Mouse (Mus musculus) liver (tissue): ENCODE results near the gene Dock9.
A peak's percentile ranks its signal among the peaks of the same experiment; 100 is the strongest.
"Not testable (repeated sequence)": the region's sequence is repeated elsewhere in the genome, so short reads cannot be mapped to it uniquely, and the experiment has no call there.

Experiments
- DNase-seq: peaks from one replicate; pipeline ENCODE4 v3.0.0-alpha.2; 2020; ENCODE audit warnings: mixed read lengths

Dock9 gene

DNA sequence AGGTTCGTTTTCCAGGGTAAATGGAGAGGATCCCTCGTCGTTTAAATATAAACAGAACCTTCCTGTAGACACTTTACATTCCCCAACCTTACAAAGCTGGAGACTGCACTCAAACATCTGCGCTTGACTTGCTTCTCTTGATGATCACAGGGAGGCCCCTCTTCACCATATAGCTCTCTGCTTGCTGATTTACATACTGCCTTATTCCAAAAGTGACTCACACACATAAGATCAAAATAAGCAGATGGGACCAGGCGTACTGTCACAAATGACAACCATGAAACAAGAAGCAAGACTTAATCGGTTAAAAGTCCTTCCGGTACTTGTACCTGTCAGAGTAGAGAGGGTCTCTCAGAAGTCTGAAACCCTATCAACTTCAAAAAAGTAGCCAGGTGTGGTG lies 63.4 kb downstream of the Dock9 start:
- no peak for DNase-seq

DNA sequence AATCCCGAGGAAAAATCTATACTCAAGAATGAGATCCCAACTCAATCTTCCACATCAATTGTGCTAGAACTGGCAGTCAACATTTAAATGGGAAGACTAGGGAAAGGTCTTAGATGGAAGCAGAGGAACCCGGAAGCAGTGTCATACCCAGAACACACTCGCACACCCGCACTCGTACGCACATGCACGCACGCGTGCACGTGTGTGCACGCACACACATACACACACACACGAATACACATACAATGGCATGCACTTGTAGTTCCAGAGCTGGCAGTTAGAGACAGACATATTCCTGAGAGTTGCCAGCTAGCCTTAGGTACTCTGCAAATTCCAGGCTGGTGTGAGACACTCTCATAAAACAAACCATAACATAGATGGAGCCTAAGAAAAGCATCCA lies 63.9 kb downstream of the Dock9 start:
- no peak for DNase-seq

DNA sequence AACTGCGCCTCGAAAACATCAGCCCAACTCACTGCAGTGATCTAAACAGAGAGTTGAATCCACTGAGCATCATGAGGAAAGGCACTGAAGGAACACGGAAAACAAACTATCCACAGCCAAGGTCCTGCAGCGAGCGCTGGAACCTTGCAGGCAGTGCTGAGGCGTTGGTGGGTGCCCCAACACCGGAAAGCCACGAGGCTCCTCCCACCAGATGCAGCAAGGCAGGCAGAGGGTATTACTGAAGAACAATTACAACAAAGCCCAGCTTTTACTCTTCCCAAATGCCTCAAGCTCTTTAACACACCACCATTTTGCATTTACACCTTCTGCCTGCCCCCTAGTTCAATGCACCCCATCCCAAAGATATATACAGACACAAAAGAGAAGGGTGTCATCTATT lies 65.4 kb downstream of the Dock9 start:
- DNase-seq = peak; percentile 24

DNA sequence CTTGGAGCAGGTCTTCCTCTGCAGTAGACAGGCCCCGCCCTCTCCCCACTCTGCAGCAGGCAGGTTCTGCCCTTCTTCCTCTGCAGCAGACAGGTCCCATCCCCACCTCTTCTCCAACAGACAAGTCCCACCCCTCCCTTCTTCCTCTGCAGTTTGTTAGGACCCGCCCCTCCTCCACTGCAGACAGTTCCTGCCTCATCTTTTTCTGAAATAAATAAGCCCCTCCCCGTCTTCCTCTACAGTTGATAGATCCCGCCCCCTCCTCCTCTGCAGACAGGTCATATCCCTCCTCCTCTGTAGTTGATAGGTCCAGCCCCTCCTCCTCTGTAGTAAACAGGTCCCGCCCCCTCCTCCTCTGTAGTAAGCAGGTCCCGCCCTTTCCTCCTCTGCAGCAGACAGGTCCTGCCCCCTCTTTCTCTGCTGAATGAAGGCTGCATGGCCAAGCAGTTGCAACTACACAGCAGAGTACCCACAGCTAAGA lies 65.9 kb downstream of the Dock9 start:
- DNase-seq = peak; percentile 80

DNA sequence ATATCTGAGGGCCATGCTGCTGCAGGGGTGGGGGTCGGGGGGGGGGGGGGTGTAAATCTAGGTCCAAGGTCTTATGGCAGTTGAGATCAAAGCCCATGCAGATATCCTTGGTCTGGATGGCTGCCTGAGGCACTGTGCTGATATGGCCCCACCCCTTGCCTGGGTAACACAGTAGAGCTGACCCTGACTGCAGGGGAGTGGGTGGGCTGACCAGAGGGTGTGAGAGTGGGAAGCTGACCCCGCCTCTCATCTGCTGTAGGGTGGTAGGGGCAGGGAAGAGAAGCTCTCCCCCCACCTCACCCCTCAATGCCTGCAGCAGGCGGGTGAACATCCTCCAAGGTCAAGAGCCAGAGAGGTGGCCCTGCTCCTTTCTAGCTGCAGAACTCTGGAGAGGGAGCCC lies 66.7 kb downstream of the Dock9 start:
- no peak for DNase-seq

DNA sequence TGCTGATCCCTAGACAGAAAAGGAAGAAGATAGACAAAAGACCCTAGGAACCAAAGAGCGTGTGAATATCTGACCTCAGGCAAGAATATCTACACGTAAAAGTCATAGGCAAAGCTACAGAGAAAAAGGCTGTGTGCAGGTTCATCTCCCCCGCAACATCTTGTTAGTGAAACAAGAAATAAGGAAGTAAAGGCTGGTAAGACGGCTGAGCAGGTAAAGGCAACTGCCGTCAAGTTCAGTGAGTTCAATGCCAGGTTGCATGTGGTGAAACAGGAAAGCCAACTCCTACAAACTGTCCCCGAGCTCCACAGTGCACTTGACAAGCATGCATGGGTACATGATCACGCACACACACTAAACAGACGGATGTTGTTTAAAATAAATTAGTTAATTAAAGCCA lies 69.6 kb downstream of the Dock9 start:
- no peak for DNase-seq

DNA sequence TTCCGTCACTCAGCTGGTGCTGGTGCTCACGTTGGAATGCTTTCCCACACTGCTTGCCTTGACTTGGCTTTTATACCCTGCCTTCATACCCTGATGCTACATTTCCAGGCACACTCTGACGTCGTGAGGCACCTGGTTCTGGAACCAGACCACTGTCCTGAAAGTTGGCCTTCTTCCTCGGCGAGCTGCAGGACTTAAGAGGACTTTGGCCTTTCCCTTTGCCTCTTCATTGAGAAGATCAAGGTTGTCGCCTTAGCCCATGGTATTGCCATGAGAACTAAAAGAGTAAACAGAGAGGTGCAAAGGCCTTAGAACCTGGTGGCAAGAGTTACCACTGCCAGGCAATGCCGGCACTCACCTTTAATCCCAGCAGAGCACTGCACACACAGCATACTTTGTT lies 73.1 kb downstream of the Dock9 start:
- DNase-seq = no peak

DNA sequence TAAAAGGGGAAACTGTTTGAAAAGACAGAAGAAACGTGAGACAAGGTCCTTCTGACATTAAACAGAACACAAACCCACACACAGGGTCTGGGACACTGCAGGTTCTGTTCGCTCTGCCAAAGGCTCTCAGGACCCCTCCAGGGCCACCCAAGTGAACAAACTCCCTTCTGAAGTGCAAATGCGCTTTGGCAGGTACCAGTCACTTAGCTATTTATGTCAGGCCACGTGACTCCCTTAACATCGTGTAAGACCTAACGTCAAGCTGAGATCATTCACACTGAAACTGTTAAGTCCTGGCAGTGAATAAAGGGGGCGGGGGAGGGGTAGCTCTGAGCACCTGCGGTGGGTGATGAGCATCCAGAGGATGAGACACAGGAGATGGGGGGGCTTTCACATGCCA lies 74.9 kb downstream of the Dock9 start:
- no peak for DNase-seq

DNA sequence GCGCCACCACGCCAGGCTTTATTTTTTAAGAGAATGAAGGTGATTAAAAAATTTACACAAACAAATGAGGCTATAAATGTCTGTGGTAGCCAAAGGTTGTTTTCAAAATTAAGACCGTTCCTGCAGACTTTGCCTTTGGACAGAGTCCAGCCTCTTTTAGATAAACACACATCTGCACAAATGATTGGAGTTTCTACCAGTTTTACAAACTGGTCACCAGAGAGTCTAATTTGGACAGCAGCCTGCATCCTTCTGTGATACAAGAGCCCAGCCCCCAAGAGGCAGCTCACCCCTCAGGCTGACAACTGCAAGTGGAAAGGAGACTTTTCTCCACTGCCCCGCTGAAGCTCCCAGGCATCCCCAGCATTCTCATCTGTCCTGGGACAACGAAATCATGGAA lies 76.2 kb downstream of the Dock9 start:
- DNase-seq = no peak

DNA sequence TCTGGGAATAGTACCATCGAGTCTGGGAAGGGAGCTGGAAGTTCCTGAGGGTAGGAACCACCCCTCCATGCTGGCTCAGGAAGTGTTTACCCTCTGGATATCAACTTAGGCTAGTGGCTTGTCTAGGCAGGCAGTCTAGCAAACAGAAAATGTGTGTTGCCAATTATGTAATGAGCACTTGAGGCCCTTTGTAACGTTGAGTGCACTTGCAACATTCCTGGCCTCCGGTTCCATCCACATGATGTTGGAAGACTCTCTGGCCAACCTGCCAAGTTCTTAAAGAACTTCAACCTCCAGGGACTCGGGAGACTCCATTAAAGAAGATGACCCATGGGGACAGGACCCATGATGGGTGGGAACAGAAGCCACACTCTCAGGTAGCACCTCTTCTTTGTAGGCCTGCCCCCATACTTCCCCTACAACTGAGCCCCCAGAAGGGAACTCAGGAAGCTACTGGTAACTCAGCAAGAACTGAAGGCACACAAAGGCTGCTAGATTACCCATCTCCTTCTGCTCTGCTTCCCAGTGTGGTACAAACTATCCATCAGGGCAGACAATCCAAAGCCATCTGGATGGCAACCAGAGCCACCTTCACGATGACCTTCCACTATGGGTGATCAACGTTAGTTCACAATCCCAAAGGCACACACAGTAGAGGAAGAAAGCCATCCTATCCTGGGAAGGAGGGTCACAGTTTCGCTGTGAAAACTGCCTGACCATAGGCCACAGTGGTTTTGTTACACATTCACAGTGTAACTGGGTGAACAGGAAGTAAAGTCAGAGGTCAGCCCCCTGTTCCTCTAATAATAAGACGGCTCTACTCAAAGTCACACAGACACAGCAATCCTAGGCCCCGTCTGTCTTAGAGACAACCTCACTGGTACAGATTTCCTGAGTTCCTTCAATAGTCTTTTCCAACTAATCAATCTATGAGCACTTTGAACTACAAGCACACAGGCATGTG lies 77.7 kb downstream of the Dock9 start:
- no peak for DNase-seq

DNA sequence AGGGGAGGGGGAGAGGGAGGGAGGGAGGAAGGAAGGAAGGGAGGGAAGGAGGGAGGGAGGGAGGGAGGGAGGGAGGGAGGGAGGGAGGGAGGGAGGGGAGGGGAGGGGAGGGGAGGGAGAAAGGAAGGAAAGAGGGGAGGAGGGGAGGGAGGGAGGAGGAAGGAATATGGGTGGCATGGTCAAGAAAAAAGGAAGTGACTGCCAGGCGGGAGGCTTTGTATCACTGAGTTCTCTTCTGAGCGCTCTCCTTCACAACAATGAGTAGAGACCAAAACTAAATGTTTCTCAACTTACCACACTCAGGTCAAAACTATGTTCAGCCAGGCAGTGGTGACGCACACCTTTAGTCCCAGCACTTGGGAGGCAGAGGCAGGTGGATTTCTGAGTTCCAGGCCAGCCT lies 82.8 kb downstream of the Dock9 start:
- not testable (repeated sequence) for DNase-seq

DNA sequence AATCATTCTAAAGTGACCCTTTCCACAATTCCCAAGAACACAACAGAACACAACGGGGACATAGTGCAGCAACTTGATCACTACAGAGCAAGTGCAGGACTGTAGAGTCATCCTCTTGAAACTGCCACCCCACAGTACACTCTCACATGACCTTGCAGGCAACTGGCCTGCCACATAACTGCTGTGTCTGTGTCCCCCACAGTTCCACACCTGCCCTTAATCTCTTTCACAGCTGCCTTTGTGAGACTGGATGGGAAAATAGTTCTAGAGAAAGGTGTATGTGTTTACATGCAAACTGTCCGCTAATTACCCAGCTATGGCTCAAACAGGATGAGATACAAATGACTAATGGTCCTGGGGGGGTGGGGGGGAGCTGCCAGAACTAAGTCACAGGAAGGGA lies 83.4 kb downstream of the Dock9 start:
- DNase-seq = no peak

DNA sequence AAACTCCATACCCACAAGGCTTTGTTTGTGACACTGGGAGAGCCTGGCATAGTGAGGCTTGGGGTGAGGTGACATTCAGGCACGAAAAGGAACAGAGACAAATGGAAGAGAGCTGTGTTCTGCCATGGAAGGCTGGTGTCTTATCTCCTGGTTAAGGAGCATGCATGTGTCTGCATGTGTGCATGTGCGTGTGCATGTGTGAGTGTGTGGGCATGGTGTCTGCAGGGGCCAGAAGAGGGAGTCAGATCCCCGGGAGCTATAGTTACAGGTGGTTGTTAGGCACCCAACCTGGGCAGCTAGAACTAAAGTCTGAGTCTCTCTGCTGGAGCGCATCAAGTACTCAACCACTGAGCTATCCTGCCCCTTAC lies 83.8 kb downstream of the Dock9 start:
- DNase-seq = no peak

DNA sequence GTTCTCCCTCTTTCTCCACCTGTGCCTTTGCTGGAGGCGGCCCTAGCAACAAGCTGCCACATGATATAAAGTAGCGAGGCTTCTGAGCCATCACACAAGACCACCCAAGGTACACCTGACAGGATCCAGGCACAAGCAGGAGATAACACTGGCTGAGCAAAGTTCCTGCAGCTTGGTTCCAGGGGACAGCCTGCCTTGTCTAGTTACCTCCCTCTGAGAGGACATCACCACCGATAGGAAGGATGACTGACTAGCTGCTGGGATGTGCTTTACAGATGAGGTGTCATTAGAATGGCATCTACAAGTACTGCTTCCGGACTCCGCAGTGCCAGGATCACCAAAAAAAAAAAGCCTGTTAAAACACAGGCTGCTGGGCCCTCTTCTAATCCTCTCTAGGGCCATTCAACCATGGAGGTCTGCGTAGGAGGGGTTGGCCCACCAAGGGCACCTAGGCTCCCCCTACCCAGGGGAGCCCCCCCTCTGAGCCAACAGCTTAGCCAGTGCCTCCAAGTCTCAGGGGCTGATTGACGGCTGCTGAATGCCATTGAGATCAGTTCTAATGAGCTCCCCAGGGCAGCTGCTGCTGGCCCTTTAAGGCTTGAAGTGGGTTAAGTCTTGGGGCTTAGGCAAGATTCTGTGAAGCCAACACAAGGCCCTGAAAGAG lies 84.3 kb downstream of the Dock9 start:
- DNase-seq = no peak

DNA sequence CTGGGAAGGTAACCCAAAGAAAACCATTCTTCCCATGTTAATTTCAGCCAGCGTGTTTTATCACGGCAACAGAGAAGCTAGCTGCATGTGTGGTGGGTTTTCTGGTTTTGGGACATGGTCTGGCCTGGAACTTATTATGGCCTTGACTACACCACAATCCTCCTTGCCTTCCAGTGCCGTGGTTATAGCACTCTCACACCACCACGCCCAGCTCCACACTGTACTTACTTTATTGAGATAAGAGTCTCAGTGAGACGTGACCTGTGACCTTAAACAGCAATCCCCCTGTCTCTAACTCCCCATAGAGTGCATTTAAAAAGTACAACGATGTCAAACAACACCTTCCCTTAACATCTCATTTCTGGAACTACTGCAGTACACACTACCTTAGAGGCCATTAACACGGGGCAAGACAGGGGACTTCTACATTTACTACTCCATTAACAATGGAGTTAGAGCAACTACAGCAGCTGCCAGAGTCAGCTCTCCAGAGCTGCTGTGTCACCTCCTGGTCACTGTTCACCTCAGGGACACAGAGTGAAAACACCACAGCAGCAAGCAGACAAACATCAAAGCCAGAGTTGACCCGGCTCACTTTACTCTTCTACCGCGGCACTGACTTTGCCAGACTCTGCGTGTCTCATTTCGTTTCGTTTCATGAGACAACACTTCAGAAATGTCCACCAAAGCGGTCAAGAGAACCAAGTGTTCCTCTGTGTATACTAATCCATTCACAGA lies 86.4 kb downstream of the Dock9 start:
- no peak for DNase-seq

DNA sequence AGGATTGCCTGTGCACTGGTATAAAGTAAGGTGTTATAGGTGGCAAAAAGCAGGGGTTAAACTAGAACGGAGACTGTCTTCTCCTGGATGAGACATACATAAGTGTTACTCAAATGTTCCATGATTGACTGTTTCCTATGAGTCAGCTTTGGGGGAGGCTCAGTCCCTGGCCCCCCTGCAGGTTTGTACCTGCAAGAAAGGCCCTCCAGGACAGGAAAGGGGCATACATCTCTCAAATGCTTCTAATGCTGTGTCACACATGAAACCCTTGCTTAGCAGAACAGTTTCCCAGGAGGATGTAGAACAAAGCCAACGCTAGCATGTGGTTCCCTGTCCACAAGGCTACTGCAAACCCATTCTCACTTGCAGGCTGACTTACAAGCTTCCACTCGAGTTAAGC lies 87.5 kb downstream of the Dock9 start:
- no peak for DNase-seq

DNA sequence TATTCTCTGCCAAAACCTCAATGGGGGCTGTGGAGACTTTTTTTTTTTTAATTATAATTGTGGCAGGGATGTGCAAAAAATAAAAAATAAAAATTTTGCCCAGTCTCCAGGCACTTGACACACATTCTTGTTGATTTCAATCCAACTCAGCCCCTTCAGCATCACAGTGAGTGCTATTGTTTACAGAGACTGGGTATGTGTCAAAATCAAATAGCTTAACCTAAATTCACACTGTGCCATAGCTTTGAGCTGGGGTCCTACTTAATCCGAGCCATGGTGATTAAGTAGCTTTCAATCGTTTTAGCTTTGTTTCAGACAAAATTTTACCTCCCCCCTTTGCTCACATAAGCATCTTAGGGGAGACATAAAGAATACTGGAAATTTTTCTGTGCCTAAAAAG lies 89.4 kb downstream of the Dock9 start:
- no peak for DNase-seq

DNA sequence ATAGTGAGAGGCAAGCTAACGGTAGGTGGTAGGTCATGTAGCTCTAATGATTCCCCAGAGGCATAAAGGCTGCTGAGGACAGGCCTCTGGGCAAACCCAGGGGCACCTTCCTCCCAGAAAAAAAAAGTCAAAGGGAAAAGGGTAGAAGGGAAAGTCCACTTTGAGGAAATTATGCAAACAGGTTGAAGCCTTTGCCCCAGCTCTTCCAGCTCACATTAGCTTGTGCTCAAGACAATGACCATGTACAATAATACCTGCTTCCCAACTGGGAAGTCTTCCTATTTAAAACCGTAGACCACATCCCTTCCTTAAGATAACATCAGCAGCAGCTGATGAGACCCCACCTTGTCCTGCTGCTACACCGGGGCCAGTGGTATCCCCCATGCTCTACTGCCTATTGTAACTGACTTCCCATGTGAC lies 91.1 kb downstream of the Dock9 start:
- DNase-seq = no peak

DNA sequence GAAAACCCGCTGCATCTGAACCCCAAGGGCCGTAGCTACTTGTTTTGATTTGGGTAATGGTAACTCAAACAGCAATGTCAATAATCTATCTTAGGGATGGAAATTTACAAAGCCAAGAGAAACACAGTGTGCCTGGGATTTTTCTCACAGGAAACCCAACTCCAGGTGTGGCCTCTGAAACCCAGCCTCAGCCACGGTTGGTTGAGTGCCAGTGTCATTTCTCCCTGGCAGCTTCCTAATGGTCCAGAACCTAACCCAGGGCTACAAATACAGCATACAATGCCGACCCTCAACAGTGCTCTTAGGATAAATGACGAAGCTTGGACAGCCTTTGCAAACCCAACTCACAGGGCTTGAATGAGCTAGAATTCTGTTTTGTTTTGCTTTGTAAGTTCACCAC lies 92.0 kb downstream of the Dock9 start:
- DNase-seq = no peak

DNA sequence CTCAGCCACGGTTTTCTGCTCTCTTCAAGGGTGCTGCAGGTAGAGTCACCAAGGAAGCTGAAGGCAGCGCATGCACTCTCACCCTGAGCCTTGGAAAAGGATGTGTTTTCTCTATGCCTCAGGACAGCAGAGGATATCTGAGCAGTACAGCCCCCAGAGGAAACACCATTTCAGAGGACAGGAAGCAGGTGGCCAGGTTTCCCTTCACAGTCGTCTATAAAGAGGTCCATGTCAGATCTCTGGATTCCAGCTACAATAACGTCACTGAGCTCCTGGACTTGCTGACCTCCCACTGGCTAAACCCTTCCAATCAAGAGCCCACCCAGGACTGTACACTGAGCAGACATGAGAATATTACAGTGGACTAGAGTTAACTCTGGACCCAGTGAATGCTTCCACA lies 95.1 kb downstream of the Dock9 start:
- no peak for DNase-seq

DNA sequence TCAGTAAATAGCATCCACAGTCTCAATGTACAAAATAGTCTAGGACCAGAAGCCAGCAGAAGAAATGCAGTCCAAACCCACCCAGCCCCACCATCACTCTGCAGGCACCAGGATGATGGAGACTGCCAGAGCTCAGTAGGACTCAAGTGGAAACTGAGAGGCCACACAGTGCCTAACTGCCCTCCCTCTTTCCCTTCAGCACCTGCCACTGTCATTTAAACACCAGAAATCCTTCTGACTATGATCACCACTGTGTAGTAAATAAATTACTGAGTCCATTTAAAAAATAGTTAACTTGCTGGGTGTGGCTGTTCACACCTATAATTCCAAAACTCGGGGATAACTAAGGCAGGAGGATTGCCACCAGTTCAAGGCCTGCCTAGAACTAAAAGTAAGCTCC lies 97.6 kb downstream of the Dock9 start:
- no peak for DNase-seq

DNA sequence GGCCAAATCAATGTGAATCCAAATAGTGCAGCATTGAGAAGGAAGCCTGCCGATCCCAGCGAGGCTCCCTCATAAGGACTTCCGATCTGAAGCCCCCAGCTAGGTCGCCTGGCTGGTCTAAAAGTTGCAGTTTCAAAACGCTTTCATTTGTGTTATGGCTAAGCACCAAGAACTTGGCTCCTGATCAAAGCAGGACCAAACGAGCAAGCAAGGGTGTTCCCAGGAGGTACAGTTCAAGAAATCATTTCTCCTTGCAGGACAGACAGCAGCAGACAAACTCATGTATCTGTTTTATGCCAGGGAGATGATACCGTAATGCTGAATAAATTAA lies 99.1 kb downstream of the Dock9 start:
- DNase-seq = no peak

DNA sequence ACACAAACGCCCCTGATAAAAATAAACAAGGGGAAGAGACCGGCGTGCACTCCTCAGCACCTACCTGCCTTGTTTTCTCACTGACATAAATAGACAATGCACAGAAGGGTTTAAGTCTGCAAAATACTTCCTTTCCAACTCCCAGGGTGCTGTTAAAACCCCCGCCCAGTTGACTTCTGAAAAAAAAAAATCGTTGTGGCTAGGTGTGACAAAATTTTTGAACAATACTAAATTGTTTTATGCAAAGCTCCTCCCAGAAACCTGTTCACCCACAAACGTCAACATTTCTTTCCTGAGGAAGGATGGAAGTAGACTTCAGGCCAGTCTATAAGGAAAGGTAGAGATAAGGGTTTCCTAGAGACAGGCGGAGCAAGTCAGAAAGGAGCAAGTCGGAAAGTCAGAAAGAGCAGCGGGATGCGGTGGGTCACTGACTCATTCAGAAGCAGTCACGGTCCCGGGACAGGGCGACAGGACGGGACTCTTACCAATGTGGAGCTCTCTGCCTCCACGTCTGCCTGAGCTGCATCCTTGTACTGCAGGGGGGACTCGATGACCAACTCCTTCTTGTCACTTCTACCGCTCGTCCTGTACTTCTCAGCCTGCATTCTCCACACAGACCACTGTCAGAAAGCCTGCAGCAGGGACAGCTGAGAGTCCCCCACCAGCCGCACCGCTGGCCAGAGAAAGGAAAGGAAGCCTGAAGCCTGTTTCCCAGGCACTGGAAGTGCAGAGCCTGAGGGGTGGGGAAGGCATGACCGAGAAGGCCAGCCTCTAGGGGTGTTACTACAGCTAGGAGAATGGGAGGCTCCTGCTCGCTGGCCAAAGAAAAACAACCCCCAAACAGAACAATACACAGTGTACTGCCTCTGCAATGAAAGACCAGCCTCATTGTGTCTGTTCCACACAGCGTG lies 99.7 kb downstream of the Dock9 start:
- peak; percentile 20 for DNase-seq
